Mouse (Mus musculus): ENCODE data around the gene Pdcd2.

- TF ChIP-seq POLR2A (IDR thresholded peaks at IDR 0.05; ENCODE audit: low read depth, low read length) (no peak), CTCF (conservative IDR thresholded peaks at IDR 0.05; ENCODE audit: insufficient read depth, insufficient read length, low read depth, low read length) (no peak)
Observed at GRCm38 (mm10) chr17:15564928-15565300, 37.8 kb upstream of the Pdcd2 start.

Data from kidney, adult 2 months (tissue).